Mouse (Mus musculus): ENCODE data around the gene Maob.

Gene Maob

DNA sequence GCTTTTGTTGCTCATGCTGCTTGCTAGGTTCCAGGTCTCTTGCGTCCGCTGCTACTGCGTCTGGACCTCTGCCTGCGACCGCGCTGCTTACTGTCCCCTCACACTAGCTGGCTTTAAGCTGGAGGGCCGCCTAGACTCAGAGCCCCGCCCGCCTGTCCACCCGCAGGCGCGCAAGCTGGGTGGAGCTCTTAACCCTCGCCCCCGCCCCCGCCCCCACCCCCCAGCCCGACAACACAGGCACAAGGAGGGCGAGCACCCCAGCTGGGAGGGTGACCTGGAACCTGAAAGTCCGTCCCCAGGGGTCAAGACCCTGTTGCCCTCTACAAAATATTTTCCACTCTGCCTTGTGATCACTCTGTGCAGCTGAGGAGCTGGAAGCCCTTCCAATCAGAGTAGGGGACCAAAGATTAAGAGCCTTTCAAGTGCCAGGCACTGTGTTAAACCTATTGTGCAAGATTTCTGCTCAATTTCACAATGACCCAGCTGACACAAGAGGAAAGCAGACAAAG is at the start of gene Maob:
Gene Maob, minus strand, starts transcription at position 106 of the 509 bp plus-strand sequence.
- no peak for DNase-seq (ENCODE audit: low spot score in 2 of 2)

DNA sequence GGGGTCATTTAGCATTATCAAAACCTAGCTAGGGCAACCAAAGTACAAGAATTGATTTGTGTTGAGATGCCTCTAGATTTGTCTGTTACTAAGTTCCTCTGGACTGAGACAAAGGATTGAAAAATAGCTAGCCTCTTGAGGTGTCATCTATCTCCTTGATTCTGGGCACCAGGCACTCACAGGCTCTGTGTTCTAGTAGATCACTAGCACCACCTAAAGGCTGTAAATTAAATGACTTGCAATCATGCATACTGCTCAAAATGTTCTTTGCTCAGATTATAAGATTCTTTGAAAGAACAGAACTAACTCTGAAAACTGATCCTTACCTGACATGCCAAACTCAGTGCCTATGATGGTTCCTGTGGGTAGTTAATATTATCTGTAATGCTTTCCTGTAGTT is 43.1 kb upstream of the Maob start:
- DNase-seq (ENCODE audit: low spot score in 2 of 2): no peak

DNA sequence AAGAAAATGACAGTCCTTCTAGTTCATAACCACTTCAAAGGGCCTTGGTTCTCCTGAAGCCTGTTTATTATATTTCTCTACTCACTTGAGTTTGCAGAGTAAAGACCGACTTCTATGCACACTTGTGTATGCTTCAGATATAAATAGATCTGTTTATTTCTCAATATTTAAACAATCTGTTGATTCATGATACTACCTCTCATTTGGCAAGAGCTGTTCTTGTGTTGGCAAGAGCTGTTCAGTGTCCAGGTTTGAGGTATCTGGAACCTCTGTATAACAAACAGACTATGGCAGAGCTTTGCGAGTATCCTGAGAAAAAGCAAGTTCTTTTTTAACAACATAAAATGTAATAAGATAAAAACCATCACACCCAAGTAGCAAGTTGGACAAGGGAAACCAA is 28.9 kb upstream of the Maob start:
- DNase-seq (ENCODE audit: low spot score in 2 of 2): no peak

DNA sequence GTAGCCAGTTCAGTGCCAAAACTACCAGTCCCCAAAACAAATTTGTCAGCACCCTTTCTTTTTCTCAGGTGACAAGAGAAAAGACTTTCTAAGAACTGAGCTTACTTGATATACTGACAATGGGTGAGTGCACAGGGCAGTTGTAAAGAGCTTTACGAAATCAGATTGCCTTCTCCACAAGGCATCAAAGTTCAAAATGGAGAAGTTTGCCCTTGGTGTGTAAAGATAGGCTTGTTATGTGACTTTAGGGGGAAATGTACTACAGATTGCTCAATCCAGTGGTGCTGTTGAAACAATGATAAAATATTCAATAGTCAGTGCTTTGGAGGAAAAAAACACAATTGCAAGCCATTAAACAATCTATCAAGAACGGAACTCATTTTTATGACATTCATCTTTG is 24.3 kb upstream of the Maob start:
- no peak for DNase-seq (ENCODE audit: low spot score in 2 of 2)

DNA sequence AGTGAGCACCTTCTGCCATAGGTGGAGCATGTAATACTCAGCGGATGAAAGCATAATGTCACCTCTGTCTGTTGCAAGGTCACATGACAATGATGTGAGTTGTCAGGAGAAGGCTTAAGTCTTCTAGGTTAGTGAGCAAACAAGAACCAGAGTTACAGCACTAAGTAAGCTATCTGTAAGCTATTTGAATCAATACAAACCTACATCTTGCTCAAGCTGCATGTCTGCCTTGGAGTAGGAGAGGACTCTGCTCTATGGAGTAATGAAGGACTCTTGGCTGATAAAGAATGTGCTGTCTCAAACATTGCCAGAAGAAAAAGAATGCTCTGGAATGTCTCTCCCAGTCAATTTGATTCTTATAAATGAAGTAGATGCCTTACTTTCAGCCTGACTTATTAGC is 20.1 kb upstream of the Maob start:
- no peak for DNase-seq (ENCODE audit: low spot score in 2 of 2)

DNA sequence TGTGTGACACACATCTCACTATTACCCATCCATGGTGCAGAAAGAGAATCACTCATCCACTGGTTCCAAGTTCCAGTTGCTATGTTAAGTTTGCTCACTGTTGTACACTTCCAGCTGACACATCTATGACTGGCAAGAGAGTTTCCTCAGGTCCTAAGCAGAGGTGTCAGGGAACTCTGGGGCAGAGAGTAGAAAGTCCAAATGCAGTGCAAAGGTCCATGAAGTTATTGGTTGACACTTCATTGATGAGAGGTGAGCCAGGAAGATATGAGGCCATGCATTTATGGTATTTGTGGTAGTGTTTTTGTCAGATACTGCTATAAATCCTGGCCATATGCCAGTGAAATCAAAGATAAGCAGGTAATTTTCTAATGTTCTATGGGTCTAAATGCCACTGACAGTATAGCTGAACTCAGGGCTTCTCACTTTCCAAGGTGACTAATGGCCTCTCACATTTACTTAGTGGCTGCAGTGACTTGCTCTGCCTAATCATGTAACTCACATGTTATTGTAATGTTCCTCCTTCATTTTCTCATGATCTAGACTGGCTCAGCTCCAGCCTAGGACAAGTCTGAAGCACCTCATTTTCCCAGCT is 19.4 kb upstream of the Maob start:
- no peak for DNase-seq (ENCODE audit: low spot score in 2 of 2)

DNA sequence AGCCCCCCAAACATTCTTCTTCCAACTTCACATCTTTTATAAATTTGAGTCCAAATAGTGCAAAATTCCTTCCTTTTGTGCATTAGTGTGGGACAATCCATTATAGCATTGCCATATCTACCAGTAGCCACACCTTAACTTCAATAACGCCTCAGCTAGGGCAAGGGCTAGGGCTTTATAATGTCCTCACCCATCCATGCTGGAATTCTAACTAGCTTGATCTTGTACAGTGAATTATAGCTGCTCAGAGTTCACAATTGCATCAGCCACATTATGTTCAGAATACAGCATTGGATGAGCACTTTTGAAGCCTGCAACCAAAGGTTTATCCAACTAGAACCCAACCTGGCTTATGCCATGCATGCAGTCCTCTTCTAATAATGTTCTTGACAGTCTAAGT is 8.9 kb upstream of the Maob start:
- no peak for DNase-seq (ENCODE audit: low spot score in 2 of 2)

DNA sequence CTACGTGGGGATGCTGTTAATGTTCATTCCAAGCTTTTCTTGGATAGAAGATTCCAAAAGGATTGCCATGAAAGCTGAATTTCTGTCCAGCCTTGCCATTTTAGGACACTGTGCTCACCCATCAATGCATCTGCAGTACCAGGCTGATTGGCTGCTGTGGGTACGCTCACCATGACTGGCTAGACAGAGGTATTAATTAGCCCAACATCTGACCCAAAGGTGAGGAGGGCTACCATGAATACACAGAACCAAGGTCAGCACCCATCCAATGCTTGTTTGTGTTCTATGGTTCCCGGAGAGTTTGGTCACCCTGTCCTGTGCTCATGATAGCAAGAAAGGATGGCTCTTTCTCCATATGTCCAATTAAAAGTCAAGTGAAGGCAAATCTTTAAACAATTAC is 1.2 kb downstream of the Maob start:
- no peak for DNase-seq (ENCODE audit: low spot score in 2 of 2)

DNA sequence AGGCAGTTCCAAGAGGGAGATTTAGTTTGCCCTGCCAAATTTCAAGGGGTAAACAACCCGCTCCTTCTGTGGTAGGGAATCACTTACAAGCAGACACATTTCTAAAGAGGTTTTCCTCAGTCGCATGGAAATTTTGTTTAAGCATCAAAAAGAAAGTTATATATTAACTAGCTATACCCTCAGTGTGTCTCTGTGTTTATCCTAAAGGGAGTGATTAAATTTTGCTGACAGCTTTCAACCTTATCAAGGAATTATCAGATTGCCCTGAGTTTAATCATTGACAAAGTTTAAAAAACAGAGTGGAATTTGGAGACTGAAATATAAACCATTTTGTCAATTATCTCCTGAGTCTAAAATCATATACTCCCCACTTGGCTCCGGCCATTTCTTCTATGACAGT is 5.1 kb downstream of the Maob start:
- DNase-seq (ENCODE audit: low spot score in 2 of 2): no peak

DNA sequence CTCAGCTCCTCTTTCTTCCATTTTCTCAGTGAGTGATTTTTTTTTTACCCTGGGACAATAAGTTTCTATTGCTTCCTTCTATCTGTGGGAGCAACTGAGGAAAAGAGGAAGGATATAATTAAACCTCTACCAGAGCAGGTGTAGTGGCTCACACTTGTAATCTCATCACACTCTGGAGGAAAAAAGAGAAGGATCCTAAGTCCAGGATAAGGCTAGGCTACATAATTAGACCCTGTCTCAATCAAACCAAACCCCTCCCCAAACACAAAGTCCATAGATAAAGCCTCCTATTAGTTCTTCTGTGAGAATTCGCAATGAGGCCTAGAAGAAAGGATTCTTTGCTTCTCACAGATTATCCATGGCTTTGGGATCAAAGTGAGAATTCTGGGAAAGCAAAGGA is 49.7 kb downstream of the Maob start:
- DNase-seq (ENCODE audit: low spot score in 2 of 2): no peak

DNA sequence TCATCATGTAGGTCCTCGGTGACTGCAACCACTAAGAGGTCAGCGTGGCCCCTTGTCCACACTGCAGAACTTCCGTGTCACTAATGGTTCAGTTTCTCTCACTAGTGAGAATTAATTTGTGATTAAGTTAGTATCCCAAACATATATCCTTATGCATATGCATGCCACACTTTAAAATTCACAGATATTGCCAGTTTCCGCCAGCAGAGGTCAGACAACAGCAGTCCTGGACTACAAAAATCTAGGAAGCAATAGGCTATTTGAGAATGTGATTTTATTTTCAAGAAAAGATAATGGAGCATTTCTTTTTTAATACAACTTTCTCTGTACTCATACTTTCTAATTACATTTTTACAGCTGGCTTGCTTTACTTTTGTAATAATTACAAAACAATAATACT is 51.0 kb downstream of the Maob start:
- no peak for DNase-seq (ENCODE audit: low spot score in 2 of 2)

DNA sequence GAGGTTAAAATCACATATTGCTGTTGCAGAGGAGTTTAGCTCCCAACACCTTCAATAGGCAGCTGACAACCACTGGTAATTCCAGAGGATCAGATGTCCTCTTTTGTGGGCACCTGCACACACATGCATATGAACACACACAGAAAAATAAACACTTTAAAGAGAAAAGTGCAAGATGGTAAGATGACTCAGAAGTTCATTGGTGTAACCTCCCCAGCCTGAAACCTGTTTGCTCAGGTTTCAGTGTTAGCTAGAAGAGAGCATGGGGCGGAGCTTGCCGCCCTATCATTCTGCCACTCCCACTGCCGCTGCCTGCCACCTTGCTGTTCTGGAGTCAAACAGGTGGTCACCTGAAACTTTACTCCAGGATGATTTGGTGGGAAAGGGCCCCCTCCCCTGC is 55.7 kb downstream of the Maob start:
- no peak for DNase-seq (ENCODE audit: low spot score in 2 of 2)

DNA sequence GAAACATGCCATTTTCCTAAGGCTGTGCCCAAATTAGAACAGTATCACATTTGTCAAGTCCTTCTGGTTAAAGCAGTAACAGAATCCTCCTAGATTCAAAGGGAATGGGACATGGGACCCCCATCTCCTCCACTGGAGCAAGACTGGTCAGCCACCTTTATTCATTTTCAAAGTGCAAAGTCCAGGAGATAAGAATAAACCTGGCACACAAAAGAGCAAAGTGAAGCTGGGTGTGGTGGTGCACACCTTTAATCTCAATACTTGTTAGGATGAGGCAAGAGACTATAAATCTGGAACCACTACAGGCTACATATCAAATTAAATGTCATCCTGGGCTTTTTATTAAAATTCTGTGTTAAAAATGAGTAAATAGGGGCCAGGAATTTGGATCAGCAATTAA is 62.4 kb downstream of the Maob start:
- DNase-seq (ENCODE audit: low spot score in 2 of 2): no peak

DNA sequence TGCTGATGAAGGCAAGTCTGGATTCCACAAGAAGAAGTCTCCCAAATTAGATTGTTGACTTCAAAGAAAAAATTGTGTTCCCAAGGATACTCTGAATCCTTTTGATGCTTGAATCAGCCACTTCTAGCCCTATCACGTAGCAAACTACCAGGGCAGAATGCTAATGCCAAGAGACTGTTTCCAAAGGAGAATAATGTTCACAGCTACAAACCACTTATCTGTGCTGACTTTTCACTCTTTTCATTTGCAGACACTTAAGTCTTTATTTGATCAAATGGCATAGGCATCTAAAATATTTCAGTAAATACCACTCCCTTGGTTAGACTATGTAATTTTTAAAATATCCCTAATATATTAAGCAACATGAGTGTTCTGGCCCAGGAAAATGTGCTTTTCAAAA is 68.2 kb downstream of the Maob start:
- no peak for DNase-seq (ENCODE audit: low spot score in 2 of 2)

DNA sequence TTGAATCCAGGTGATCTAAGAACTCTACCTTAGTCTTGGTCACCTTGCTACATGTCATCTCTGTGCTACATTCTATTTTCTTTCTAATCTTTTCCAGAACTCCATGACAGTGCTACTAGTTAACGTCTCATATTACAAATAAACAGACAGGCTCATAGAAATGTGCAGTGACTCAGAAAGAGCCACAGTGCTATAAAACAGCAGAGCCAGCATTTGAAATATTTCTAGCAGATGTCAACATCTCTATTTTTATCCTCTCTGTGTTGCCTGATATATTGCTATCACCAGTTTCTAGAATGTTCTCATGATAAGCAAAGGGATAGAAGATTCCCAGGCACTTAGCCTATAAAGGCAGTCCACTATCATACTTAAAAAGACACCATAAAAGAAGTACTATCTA is 103.1 kb downstream of the Maob start:
- no peak for DNase-seq (ENCODE audit: low spot score in 2 of 2)

DNA sequence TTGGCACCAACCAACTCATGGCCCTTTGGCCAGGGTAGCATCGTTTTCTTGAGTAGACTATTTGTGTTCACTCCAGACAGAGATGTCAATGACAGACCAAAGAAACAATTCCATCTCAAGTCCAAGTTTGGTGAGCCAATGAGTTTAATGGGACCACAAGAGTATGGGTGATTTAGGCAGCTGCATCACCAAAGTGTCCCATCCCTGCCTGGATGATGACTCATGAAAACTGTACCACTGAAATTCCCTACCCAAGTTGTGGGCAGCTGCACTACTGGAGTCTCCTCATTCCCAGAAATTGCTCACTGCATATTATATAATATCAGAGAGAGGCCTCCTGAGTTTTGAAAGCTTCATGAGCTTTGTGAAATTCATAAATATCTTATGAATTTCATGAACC is 111.1 kb downstream of the Maob start:
- no peak for DNase-seq (ENCODE audit: low spot score in 2 of 2)
